In the genomic region with DNA sequence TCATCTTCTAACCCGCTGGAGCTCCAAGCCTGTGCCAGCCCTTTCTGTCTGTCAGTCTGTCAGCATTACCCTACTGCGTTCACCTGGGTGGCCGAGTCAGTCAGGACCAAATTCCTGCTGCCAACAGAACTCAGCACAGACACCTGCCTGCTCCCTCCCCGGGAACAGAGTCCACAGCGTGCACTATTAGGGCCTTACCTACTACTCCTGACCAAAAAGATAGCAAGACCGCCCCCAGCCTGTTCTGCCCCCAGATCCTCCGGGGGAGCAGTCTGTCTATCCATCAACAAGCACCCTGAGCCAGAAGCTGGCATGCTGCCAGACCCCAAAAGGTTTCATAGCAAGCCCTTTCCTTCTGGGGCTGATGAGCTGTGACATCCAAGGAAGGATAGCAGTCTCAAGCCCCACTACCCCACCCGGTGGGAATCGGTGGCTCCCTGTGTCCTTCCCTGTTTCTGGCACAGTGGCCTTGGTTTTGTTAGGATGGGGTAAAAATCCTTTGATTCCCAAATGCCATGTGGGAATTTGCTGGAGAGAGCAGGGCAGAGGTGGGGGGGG, we compare ENCODE assay signal across 13 mouse cellular contexts. TPM values are rescaled to one million over a fixed set of nuclear protein-coding genes. Genes with fewer than 3 reads are reported as not detected.
DNase-seq lines count a peak whose midpoint lies in the region; ATAC-seq lines count a peak whose summit lies in the region.
"Had no signal": no experiment of that assay in that cellular context is flagged by ENCODE, and none has a peak within 500 bp of the region (broad histone marks: within the 10 kb centered on the region; RNA-seq: fewer than 3 reads in every experiment).

No protein-coding gene starts in this region.

- H3K9ac ChIP-seq in heart, embryonic 13.5 days, result peak overlapping the region; percentile 40
- no peak overlapping the region for H3K9ac ChIP-seq in embryonic facial prominence, embryonic 14.5 days (ENCODE audit: low read depth, low read length)
- H3K9ac ChIP-seq: liver, embryonic 12.5 days had no signal

- H3K9me3 ChIP-seq in heart, embryonic 13.5 days, result no peaks in the 10 kb centered on the region
- H3K9me3 ChIP-seq in embryonic facial prominence, embryonic 10.5 days, result no peaks in the 10 kb centered on the region
- H3K9me3 ChIP-seq in embryonic facial prominence, embryonic 14.5 days (ENCODE audit: control insufficient read depth, low read length), result no peaks in the 10 kb centered on the region
- H3K9me3 ChIP-seq: liver, embryonic 12.5 days had no signal

- H3K27ac ChIP-seq in heart, embryonic 13.5 days (replicated peaks), result peak overlapping the region; percentile 39
- H3K27ac ChIP-seq in embryonic facial prominence, embryonic 10.5 days (replicated peaks), result peak overlapping the region; percentile 59; the same call in 1 of the 2 replicates
- H3K27ac ChIP-seq in embryonic facial prominence, embryonic 14.5 days (replicated peaks; ENCODE audit: low read depth, low read length), result no peak overlapping the region
- H3K27ac ChIP-seq: gastrocnemius, adult 2 months; liver, embryonic 12.5 days; macrophage had no signal

- no peak overlapping the region for H3K4me3 ChIP-seq in heart, embryonic 13.5 days
- no peak overlapping the region for H3K4me3 ChIP-seq in embryonic facial prominence, embryonic 10.5 days
- no peak overlapping the region for H3K4me3 ChIP-seq in embryonic facial prominence, embryonic 14.5 days (ENCODE audit: low read depth, low read length)
- H3K4me3 ChIP-seq: erythroblast, embryonic 14.5 days; gastrocnemius, adult 2 months; liver, embryonic 12.5 days had no signal

- no peaks in the 10 kb centered on the region for H3K36me3 ChIP-seq in heart, embryonic 13.5 days
- no peaks in the 10 kb centered on the region for H3K36me3 ChIP-seq in embryonic facial prominence, embryonic 10.5 days (replicated peaks)
- H3K36me3 ChIP-seq in embryonic facial prominence, embryonic 14.5 days (ENCODE audit: control insufficient read depth, insufficient read depth, low read length), result no peaks in the 10 kb centered on the region
- H3K36me3 ChIP-seq: liver, embryonic 12.5 days had no signal

- WGBS in heart, embryonic 13.5 days, result 39% methylated on average over 9 of the region's 9 CpGs
- 70% methylated on average over 9 of the region's 9 CpGs for WGBS in embryonic facial prominence, embryonic 10.5 days
- 46% methylated on average over 9 of the region's 9 CpGs for WGBS in embryonic facial prominence, embryonic 14.5 days

- no peak for DNase-seq in heart, postnatal 14 days
- DNase-seq in lung, postnatal 10 days, result peak; percentile 28
- DNase-seq in lung, postnatal 25 days (ENCODE audit: low spot score), result no peak
- no peak for DNase-seq in embryonic facial prominence, embryonic 10.5 days (ENCODE audit: low spot score)
- peak; percentile 64 for DNase-seq in embryonic facial prominence, embryonic 14.5 days (ENCODE audit: low spot score)
- no peak for DNase-seq in spleen, postnatal 14 days (ENCODE audit: low spot score in 2 of 2)
- DNase-seq: gastrocnemius, adult 2 months; kidney, adult 18-20 months had no signal

- intact Hi-C loops in heart, postnatal 14 days (cut with DNase I), result no loop called here

- H3K4me2 ChIP-seq in heart, embryonic 13.5 days, result no peak overlapping the region
- no peak overlapping the region for H3K4me2 ChIP-seq in embryonic facial prominence, embryonic 14.5 days (ENCODE audit: low read depth, low read length)
- H3K4me2 ChIP-seq: liver, embryonic 12.5 days had no signal

- ATAC-seq in heart, embryonic 13.5 days (ENCODE audit: extremely low read depth, insufficient number of reproducible peaks, low FRiP score, low TSS enrichment), result no peak
- ATAC-seq in embryonic facial prominence, embryonic 14.5 days (ENCODE audit: low read depth), result no peak
- ATAC-seq: liver, embryonic 12.5 days; Patski had no signal

- H3K4me1 ChIP-seq in heart, embryonic 13.5 days, result peaks cover 31% of the 10 kb centered on the region
- H3K4me1 ChIP-seq in embryonic facial prominence, embryonic 10.5 days, result peaks cover 13% of the 10 kb centered on the region
- 0 out of 2 replicates have a peak, but pooled peaks cover 4% of the 10 kb centered on the region for H3K4me1 ChIP-seq in embryonic facial prominence, embryonic 14.5 days (ENCODE audit: control insufficient read depth, insufficient read depth, low read length)

- H3K27me3 ChIP-seq in heart, embryonic 13.5 days (replicated peaks), result no peaks in the 10 kb centered on the region; the same call in 1 of the 2 replicates
- H3K27me3 ChIP-seq in embryonic facial prominence, embryonic 10.5 days (replicated peaks; ENCODE audit: low read depth, poor library complexity, severe bottlenecking), result peaks cover 47% of the 10 kb centered on the region
- no peaks in the 10 kb centered on the region; the same call in 1 of the 2 replicates for H3K27me3 ChIP-seq in embryonic facial prominence, embryonic 14.5 days (replicated peaks; ENCODE audit: control insufficient read depth, insufficient read depth, low read length)
- H3K27me3 ChIP-seq: Patski had no signal

RNA-seq across cellular contexts. Expression of gene Bmp7, which starts 10.1 kb away (rescaled TPM):
- polyA plus RNA-seq in heart, embryonic 13.5 days (2015; fragmentation: Nextera tagmentation; extraction: Ambion mirVana), result 40.3 and 46.5 TPM in 2 replicates
- 1 to 10 TPM; 1.7 to 2.6 TPM for total RNA-seq in heart, postnatal 14 days (2021)
- polyA plus RNA-seq in embryonic facial prominence, embryonic 10.5 days (2016; fragmentation: Nextera tagmentation; extraction: Ambion mirVana), result 19.8 and 20.9 TPM in 2 replicates
- polyA plus RNA-seq in embryonic facial prominence, embryonic 14.5 days (2014; fragmentation: Nextera tagmentation; extraction: Ambion mirVana), result 25.6 and 26.6 TPM in 2 replicates
- polyA plus RNA-seq: erythroblast, embryonic 14.5 days had no signal

RNA-seq across cellular contexts. Expression of gene Spo11, which starts 27.3 kb away (rescaled TPM):
- 0.11 and 0.23 TPM in 2 replicates for polyA plus RNA-seq in heart, embryonic 13.5 days (2015; fragmentation: Nextera tagmentation; extraction: Ambion mirVana)
- total RNA-seq in heart, postnatal 14 days (2021), result under 1 TPM; 0.07 to 0.93 TPM
- polyA plus RNA-seq in embryonic facial prominence, embryonic 10.5 days (2016; fragmentation: Nextera tagmentation; extraction: Ambion mirVana), result 0.26 and 0.46 TPM in 2 replicates
- polyA plus RNA-seq in embryonic facial prominence, embryonic 14.5 days (2014; fragmentation: Nextera tagmentation; extraction: Ambion mirVana), result 1.8 and 3.1 TPM in 2 replicates
- total RNA-seq: gastrocnemius, adult 2 months had no signal
- polyA plus RNA-seq: macrophage had no signal

RNA-seq across cellular contexts. Expression of gene Rae1, which starts 49.7 kb away (rescaled TPM):
- polyA plus RNA-seq in heart, embryonic 13.5 days (2015; fragmentation: Nextera tagmentation; extraction: Ambion mirVana), result 94.7 and 106 TPM in 2 replicates
- 10 to 100 TPM; 29.6 to 32.7 TPM for total RNA-seq in heart, postnatal 14 days (2021)
- 176 and 179 TPM in 2 replicates for polyA plus RNA-seq in embryonic facial prominence, embryonic 10.5 days (2016; fragmentation: Nextera tagmentation; extraction: Ambion mirVana)
- 110 and 120 TPM in 2 replicates for polyA plus RNA-seq in embryonic facial prominence, embryonic 14.5 days (2014; fragmentation: Nextera tagmentation; extraction: Ambion mirVana)

Comparison
In these comparisons a context has a peak if more than half of its experiments do, and no peak if none do; other contexts are left out.
1. DNase-seq: peak in lung, postnatal 10 days (single experiment) and embryonic facial prominence, embryonic 14.5 days (single experiment); none in heart, postnatal 14 days (0 of 2), lung, postnatal 25 days (single experiment), embryonic facial prominence, embryonic 10.5 days (single experiment) and spleen, postnatal 14 days (0 of 2).